Mouse (Mus musculus): ENCODE data around the gene Olfr1359.
"Not testable (repeated sequence)": the region's sequence is repeated elsewhere in the genome, so short reads cannot be mapped to it uniquely, and the experiment has no call there.

The Olfr1359 gene

GRCm38 (mm10) chr13:21697811-21698210, at the start of gene Olfr1359:
Gene Olfr1359 (plus strand): TSS chr13:21698111.
- DNase-seq (ENCODE audit: low spot score in 2 of 2), result no peak

- no peak for DNase-seq (ENCODE audit: low spot score in 2 of 2)
Measured at GRCm38 (mm10) chr13:21663286-21663685, 34.6 kb upstream of the Olfr1359 start, which contains the start of gene Olfr1361. Gene Olfr1361 (minus strand): TSS chr13:21663386.

- DNase-seq (ENCODE audit: low spot score in 2 of 2), result no peak
Measured at GRCm38 (mm10) chr13:21677305-21677704, 20.6 kb upstream of the Olfr1359 start, which contains the start of gene Olfr1360. Gene Olfr1360 (minus strand): TSS chr13:21677405.

GRCm38 (mm10) chr13:21706669-21707068, 8.8 kb downstream of the Olfr1359 start:
- DNase-seq (ENCODE audit: low spot score in 2 of 2), result no peak

- peak; percentile 81 to 88 for DNase-seq (ENCODE audit: low spot score in 2 of 2)
Measured at GRCm38 (mm10) chr13:21710031-21710711, 12.3 kb downstream of the Olfr1359 start.

- peak; percentile 78 to 84 for DNase-seq (ENCODE audit: low spot score in 2 of 2)
Measured at GRCm38 (mm10) chr13:21710821-21711525, 13.1 kb downstream of the Olfr1359 start.

- no peak for DNase-seq (ENCODE audit: low spot score in 2 of 2)
Measured at GRCm38 (mm10) chr13:21711698-21712097, 13.8 kb downstream of the Olfr1359 start.

GRCm38 (mm10) chr13:21714725-21715124, 16.8 kb downstream of the Olfr1359 start:
- DNase-seq (ENCODE audit: low spot score in 2 of 2), result peak; percentile 58 to 77

- DNase-seq (ENCODE audit: low spot score in 2 of 2), result no peak
Measured at GRCm38 (mm10) chr13:21715131-21715863, 17.4 kb downstream of the Olfr1359 start.

- DNase-seq (ENCODE audit: low spot score in 2 of 2), result peak; percentile 89 to 95
Measured at GRCm38 (mm10) chr13:21715864-21716539, 18.1 kb downstream of the Olfr1359 start, which contains the start of the genes Hist1h2bl and Hist1h2ai. Gene Hist1h2bl (minus strand): TSS chr13:21716143. Gene Hist1h2ai (plus strand): TSS chr13:21716422.

- peak; percentile 53 to 67 for DNase-seq (ENCODE audit: low spot score in 2 of 2)
Measured at GRCm38 (mm10) chr13:21716540-21717391, 18.9 kb downstream of the Olfr1359 start.

GRCm38 (mm10) chr13:21717397-21718357, 19.8 kb downstream of the Olfr1359 start, which contains the start of gene Hist1h3h:
Gene Hist1h3h (plus strand): TSS chr13:21717659.
- peak; percentile 88 to 91 for DNase-seq (ENCODE audit: low spot score in 2 of 2)

- no peak for DNase-seq (ENCODE audit: low spot score in 2 of 2)
Measured at GRCm38 (mm10) chr13:21718381-21719080, 20.6 kb downstream of the Olfr1359 start.

- DNase-seq (ENCODE audit: low spot score in 2 of 2), result not testable (repeated sequence)
Measured at GRCm38 (mm10) chr13:21721107-21721756, 23.3 kb downstream of the Olfr1359 start.

GRCm38 (mm10) chr13:21721757-21722372, 24.0 kb downstream of the Olfr1359 start, which contains the start of gene Hist1h2bm:
Gene Hist1h2bm (plus strand): TSS chr13:21722044.
- DNase-seq (ENCODE audit: low spot score in 2 of 2), result peak; percentile 73 to 85

GRCm38 (mm10) chr13:21722373-21722925, 24.5 kb downstream of the Olfr1359 start:
- no peak for DNase-seq (ENCODE audit: low spot score in 2 of 2)
